Mouse (Mus musculus) thymus, postnatal 14 days (tissue): Measurements from ENCODE around the gene Rarg.
"Not testable (repeated sequence)": the region's sequence is repeated elsewhere in the genome, so short reads cannot be mapped to it uniquely, and the experiment has no call there.

Experiments
- DNase-seq: peaks from one replicate; pipeline ENCODE4 v3.0.0; 2021

The Rarg gene

GRCm38 (mm10) chr15:102235371-102236027, 21.8 kb downstream of the Rarg start:
- DNase-seq: peak; percentile 42

- DNase-seq: peak; percentile 49
Observed at GRCm38 (mm10) chr15:102233896-102234295, 23.4 kb downstream of the Rarg start.

GRCm38 (mm10) chr15:102232764-102233163, 24.6 kb downstream of the Rarg start:
- DNase-seq: no peak

- peak; percentile 87 for DNase-seq
Observed at GRCm38 (mm10) chr15:102231748-102232147, 25.6 kb downstream of the Rarg start, which contains the start of gene Itgb7. TSS of gene Itgb7 (minus strand) at chr15:102231944.

GRCm38 (mm10) chr15:102230408-102231321, 26.7 kb downstream of the Rarg start:
- DNase-seq: peak; percentile 35

GRCm38 (mm10) chr15:102225619-102226018, 31.7 kb downstream of the Rarg start:
- DNase-seq: not testable (repeated sequence)

GRCm38 (mm10) chr15:102224992-102225617, 32.2 kb downstream of the Rarg start:
- DNase-seq: peak; percentile 81

- peak; percentile 94 for DNase-seq
Observed at GRCm38 (mm10) chr15:102224186-102224991, 32.9 kb downstream of the Rarg start.

GRCm38 (mm10) chr15:102222386-102222785, 34.9 kb downstream of the Rarg start:
- DNase-seq: no peak

GRCm38 (mm10) chr15:102217325-102217724, 40.0 kb downstream of the Rarg start:
- no peak for DNase-seq

GRCm38 (mm10) chr15:102216459-102217228, 40.7 kb downstream of the Rarg start:
- no peak for DNase-seq

GRCm38 (mm10) chr15:102215624-102216023, 41.7 kb downstream of the Rarg start:
- DNase-seq: no peak

- no peak for DNase-seq
Observed at GRCm38 (mm10) chr15:102214132-102214531, 43.2 kb downstream of the Rarg start.

- no peak for DNase-seq
Observed at GRCm38 (mm10) chr15:102211895-102212294, 45.4 kb downstream of the Rarg start.

GRCm38 (mm10) chr15:102210816-102211215, 46.5 kb downstream of the Rarg start:
- DNase-seq: no peak

- DNase-seq: no peak
Observed at GRCm38 (mm10) chr15:102209114-102209513, 48.2 kb downstream of the Rarg start.

GRCm38 (mm10) chr15:102208092-102208561, 49.2 kb downstream of the Rarg start:
- DNase-seq: no peak

- DNase-seq: no peak
Observed at GRCm38 (mm10) chr15:102207351-102207750, 50.0 kb downstream of the Rarg start.

GRCm38 (mm10) chr15:102205779-102206178, 51.5 kb downstream of the Rarg start:
- DNase-seq: peak; percentile 32

- DNase-seq: no peak
Observed at GRCm38 (mm10) chr15:102204674-102205505, 52.4 kb downstream of the Rarg start, which contains the start of gene Csad. TSS of gene Csad (minus strand) at chr15:102204724.
